Mouse (Mus musculus) fat pad, adult 2 months (tissue): ENCODE results near the gene Gm29133.

Experiments used
- DNase-seq: peaks from one replicate; pipeline ENCODE4 v3.0.0-alpha.2; 2011; ENCODE audit warnings: low read depth, low spot score; ENCODE audit errors: extremely low read depth

The Gm29133 gene

GRCm38 (mm10) chr3:75747897-75748296, at the start of gene Gm29133:
Gene Gm29133 (plus strand): TSS chr3:75748197.
- DNase-seq, result no peak

DNA sequence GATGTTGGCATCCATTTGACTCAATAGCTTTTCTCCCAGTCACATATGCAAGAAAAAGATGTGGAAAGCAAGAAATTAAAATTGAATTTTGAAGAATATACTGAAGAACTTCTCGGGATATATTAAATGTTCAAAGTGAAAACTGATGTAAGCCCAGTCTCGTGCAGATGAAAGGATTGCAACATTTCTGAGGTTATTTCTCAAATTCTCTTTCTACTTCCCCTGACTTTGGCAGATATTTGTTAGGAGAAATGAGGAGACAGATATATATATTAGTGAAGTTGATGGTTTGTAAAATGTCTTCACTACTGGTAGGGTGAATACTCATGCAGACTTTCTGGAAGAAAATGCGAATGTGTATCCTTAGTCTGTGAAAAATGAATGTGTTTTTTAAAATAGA, 48.9 kb upstream of the Gm29133 start:
- DNase-seq, result no peak

- no peak for DNase-seq
Observed at GRCm38 (mm10) chr3:75701336-75701735, 46.7 kb upstream of the Gm29133 start.

- DNase-seq, result no peak
Observed at GRCm38 (mm10) chr3:75706536-75706935, 41.5 kb upstream of the Gm29133 start.

GRCm38 (mm10) chr3:75713678-75714295, 34.2 kb upstream of the Gm29133 start:
- no peak for DNase-seq

DNA sequence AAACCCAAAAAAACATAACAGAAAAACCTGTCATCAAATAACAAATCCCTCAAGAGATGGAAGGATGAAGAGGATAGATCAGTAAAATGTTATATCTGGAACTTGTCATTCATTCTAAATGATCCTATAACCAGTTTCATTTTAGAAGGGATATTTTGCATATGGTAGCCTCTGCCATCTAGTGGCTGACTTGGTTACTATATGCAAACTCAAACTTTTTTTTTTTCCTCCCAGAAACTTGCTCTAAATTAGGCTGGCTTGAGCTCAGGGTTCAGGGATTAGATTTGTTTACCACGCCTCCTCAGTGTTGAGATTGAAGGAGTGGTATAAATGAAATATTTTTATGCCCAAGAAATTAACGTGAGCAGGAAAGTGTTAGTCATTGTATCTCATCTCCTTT, 27.3 kb upstream of the Gm29133 start:
- DNase-seq, result no peak

GRCm38 (mm10) chr3:75730982-75731600, 16.9 kb upstream of the Gm29133 start:
- no peak for DNase-seq

GRCm38 (mm10) chr3:75743664-75744437, 4.1 kb upstream of the Gm29133 start:
- DNase-seq, result no peak

DNA sequence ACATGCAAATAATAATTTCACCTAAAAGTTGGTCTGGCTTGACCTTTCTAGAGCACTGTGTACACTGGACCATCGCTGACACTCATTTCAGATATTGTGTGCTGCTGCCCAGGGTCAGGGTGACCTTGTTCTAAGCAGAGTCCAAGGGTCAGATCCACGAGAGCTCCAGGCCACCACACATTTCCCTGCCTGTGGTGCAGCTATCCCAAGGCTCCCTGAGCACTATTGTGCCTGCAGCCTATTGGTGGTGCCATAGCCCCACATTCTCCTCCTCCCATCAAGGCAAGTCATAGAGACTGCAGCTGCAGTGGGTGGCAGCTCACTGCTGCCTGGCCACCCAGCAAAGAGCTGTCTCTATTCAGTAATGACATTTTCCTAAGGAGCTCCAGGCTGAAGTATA, 2.7 kb upstream of the Gm29133 start:
- DNase-seq, result no peak

DNA sequence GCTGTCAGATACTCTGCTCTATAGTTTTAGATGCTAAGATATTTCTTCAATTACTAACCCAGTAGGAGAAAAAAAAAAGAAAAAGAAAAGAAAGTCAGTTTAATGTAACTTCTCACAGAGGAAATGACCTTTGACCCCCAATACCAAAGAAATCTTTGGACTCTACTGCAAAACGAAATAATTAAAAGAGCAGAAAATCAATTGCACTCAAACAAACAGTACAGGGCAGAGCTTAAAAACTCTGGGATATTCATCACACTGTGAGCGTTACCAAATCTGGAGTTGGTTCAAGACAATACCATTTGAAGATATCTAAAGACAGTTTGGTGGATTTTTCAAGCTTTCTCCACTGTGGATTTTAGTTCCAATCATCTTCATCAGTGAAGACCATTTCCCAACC, 15.4 kb downstream of the Gm29133 start:
- no peak for DNase-seq

DNA sequence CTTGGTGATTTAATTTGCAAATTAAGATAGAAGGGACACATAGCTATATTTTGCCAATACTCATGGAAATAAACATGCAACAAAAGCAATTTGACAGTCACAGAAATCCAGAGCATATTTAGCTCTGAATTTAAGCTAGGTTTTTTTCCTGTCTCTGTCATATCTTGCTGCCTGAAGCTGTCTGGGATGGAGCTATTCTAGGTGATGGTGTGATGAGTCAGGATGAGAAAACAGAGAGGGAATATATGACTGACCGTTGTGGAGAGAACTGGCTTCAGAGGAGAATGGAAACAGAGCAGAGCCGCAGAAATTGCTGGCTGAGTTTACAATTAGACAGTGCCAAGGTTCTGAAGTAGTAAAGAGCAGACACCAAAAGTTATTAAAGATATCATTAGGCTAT, 26.3 kb downstream of the Gm29133 start:
- no peak for DNase-seq

DNA sequence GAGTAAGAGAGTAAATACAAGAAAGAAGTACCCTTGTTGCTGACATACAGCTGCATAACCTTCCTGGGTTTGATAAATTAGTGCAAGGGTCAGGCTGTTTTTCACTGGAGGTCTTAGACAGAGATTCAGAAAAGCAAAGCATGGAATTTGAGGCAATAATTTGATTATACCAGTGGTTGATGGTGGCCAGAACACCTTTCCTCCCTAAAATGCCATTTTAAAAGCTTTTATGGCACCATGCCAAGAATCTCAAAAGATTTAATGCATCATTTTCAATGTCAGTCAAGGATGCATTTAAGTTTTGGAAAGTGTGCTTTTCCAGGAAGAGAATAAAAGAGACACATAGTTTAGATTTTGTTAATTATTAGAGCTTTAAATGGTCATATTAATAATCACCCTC, 60.0 kb downstream of the Gm29133 start:
- no peak for DNase-seq

DNA sequence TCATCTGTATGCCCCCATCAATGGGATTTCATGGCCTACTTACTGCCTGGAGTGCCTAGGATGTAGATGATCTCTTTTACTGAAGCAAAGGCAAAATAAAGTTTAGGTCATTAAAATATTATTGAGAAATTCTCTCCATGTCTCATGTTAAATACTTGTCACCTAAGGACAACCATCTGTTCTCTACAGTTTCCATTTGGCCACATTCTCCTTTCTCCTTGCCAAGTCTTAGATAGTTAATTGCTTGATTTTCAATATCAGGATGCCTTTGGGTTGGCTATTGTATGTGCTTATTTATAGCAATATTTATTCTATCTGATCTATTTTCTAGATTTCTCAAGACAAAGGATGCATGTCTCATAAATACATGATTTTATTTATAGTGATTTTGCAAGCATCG, 75.9 kb downstream of the Gm29133 start:
- DNase-seq, result no peak

DNA sequence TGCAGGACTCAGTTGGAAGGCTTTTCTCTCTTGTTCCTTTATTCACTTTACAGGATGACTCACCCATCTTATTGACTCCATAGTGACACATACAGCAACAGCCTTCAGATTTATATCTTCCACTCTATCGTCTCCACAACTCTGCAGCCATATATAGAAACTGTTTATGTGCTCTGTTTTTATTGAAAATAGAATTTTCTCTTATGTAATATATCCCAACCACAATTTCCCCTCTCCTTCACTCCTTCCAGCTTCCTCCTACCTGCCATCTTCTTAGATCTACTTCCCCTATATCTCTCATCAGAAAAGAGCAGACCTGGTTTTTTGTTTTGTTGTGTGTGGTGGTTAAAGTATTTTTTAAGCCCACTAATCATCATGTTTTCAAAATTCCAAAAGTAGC, 76.5 kb downstream of the Gm29133 start:
- DNase-seq, result no peak

DNA sequence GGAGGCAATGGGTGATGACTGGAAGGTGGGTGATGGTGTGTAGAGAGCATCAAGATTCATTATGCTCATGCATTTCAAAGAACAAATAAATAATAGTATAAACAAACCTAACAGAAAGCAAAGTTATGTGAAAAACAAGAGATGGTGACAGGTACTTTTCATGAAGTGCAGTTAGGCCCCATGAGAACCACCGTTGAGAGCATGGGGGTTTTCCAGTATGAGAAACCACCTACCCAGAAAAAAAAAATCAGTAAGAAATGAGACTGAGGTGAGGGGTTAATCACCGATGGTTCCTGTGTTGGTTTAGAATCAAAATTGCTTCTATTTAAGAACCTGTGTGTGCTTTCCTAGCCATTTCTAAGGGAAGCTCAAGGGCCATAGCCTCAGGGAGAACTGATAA, 86.8 kb downstream of the Gm29133 start:
- DNase-seq, result no peak

DNA sequence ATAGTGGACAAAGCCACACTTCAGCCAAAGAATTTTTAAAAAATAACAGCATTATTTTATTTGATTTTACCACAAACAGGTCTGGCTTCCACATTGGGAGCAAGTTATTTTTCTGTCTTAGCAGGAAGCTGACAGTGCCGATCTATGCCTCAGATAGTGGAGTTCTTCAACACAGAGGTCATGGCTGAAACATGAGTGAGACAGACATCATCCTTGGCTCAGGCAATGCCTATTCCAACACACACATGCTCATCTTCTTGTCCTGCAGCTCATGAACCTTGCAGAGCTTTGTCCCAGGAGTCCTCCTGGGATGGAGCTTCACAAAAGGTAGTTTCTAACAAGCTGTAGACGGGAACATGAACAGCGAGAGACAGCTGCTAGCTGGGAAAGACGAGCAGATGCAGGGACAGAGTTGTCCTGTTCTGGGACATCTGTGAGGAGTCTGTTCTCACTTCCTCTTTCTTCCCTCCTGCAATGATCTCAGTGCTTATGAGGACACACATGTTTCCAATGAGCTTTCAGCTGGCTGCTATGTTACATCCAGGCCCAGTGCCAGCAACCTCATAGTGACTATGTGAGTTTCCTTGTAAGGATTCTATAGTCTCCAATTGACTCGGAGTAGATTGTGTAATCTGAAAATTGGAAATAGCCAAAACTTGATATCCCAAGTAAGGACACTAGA, 87.4 kb downstream of the Gm29133 start:
- no peak for DNase-seq
